Mouse (Mus musculus) thymus, postnatal 0 days (tissue): ENCODE results near the gene Rora. TPM values are rescaled to one million over a fixed set of nuclear protein-coding genes. Genes with fewer than 3 reads are reported as not detected.
A peak's percentile ranks its signal among the peaks of the same experiment; 100 is the strongest.

ENCODE experiments used
- DNase-seq: peaks from one replicate; pipeline ENCODE4 v3.0.0-alpha.2; 2015; ENCODE audit warnings: low spot score
- polyA plus RNA-seq: library from polyadenylated mRNA; unstranded; fragments of >200 nt; fragmentation: Nextera tagmentation; extraction: Ambion mirVana; gene quantifications from 2 replicates; pipeline ENCODE4 v1.2.1, GENCODE M21; 2015

Gene Rora
- polyA plus RNA-seq, 1 experiment from 2014 or later, result 5.2 TPM

GRCm38 (mm10) chr9:69332802-69333568, 679.4 kb downstream of the Rora start:
- DNase-seq, result no peak

GRCm38 (mm10) chr9:69333654-69334053, 680.1 kb downstream of the Rora start:
- DNase-seq, result peak; percentile 15

- DNase-seq, result no peak
Measured at GRCm38 (mm10) chr9:69334106-69334505, 680.5 kb downstream of the Rora start.

GRCm38 (mm10) chr9:69336063-69336462, 682.5 kb downstream of the Rora start:
- peak; percentile 71 for DNase-seq

- DNase-seq, result no peak
Measured at GRCm38 (mm10) chr9:69339199-69339598, 685.6 kb downstream of the Rora start.

- no peak for DNase-seq
Measured at GRCm38 (mm10) chr9:69339829-69340228, 686.2 kb downstream of the Rora start.

GRCm38 (mm10) chr9:69340421-69340820, 686.8 kb downstream of the Rora start:
- no peak for DNase-seq

- DNase-seq, result no peak
Measured at GRCm38 (mm10) chr9:69343881-69344280, 690.3 kb downstream of the Rora start.

GRCm38 (mm10) chr9:69345550-69345949, 692.0 kb downstream of the Rora start:
- peak; percentile 64 for DNase-seq

- no peak for DNase-seq
Measured at GRCm38 (mm10) chr9:69347796-69348195, 694.2 kb downstream of the Rora start.

GRCm38 (mm10) chr9:69349537-69349936, 696.0 kb downstream of the Rora start:
- no peak for DNase-seq

GRCm38 (mm10) chr9:69354228-69354627, 700.6 kb downstream of the Rora start:
- no peak for DNase-seq

GRCm38 (mm10) chr9:69357834-69358233, 704.2 kb downstream of the Rora start:
- DNase-seq, result peak; percentile 80

- no peak for DNase-seq
Measured at GRCm38 (mm10) chr9:69358797-69359196, 705.2 kb downstream of the Rora start.

GRCm38 (mm10) chr9:69361951-69362445, 708.4 kb downstream of the Rora start:
- no peak for DNase-seq

- no peak for DNase-seq
Measured at GRCm38 (mm10) chr9:69362766-69363165, 709.2 kb downstream of the Rora start.

GRCm38 (mm10) chr9:69364117-69364516, 710.5 kb downstream of the Rora start:
- peak; percentile 20 for DNase-seq

GRCm38 (mm10) chr9:69367055-69367454, 713.5 kb downstream of the Rora start:
- DNase-seq, result no peak

- DNase-seq, result peak; percentile 50
Measured at GRCm38 (mm10) chr9:69368071-69368470, 714.5 kb downstream of the Rora start.

GRCm38 (mm10) chr9:69371046-69371724, 717.6 kb downstream of the Rora start:
- DNase-seq, result no peak

GRCm38 (mm10) chr9:69372871-69373270, 719.3 kb downstream of the Rora start:
- DNase-seq, result no peak

GRCm38 (mm10) chr9:69376982-69377653, 723.5 kb downstream of the Rora start:
- no peak for DNase-seq
